Mouse (Mus musculus) MEL (cell line): ENCODE data around the gene Tgfbr3. TPM values are rescaled to one million over a fixed set of nuclear protein-coding genes. Genes with fewer than 3 reads are reported as not detected.

ENCODE experiments used
- DNase-seq: peaks from one replicate; pipeline ENCODE4 v3.0.0; 2011; ENCODE audit warnings: low read depth, low spot score
- H3K27ac ChIP-seq: 2 replicates; pipeline ENCODE4 v1.5.1; 2012; ENCODE audit warnings: low read depth, mild to moderate bottlenecking, control low read depth, low read length, moderate library complexity; ENCODE audit not compliant: control insufficient read depth
- H3K27me3 ChIP-seq, 2 experiments: fragments of 150-350 bp in 1 of 2; sonication (generic) in 1 of 2; 2 replicates each; pipeline ENCODE4 v1.6.1; 2012; ENCODE audit warnings: low read length in 2 of 2, mild to moderate bottlenecking in 2 of 2, improper control_type of control experiment in 1 of 2, moderate library complexity in 1 of 2; ENCODE audit not compliant: insufficient read depth in 2 of 2, control insufficient read depth in 1 of 2
- H3K36me3 ChIP-seq, 2 experiments: 2 replicates each; pipeline ENCODE4 v1.6.1; 2012 to 2014; ENCODE audit warnings: low read length in 2 of 2, improper control_type of control experiment in 1 of 2, inconsistent platforms in 1 of 2, mild to moderate bottlenecking in 1 of 2; ENCODE audit not compliant: insufficient read depth in 2 of 2, control insufficient read depth in 1 of 2
- H3K4me1 ChIP-seq, 2 experiments: fragments of 150-350 bp in 1 of 2; sonication (generic) in 1 of 2; 2 replicates each; pipeline ENCODE4 v1.6.1; 2012; ENCODE audit warnings: low read length in 2 of 2, improper control_type of control experiment in 1 of 2, mild to moderate bottlenecking in 1 of 2; ENCODE audit not compliant: insufficient read depth in 2 of 2, control insufficient read depth in 1 of 2
- H3K4me3 ChIP-seq, 2 experiments: fragments of 150-350 bp in 1 of 2; sonication (generic) in 1 of 2; 2 replicates each; pipeline ENCODE4 v1.5.1; 2012; ENCODE audit warnings: low read depth in 2 of 2, low read length in 2 of 2, mild to moderate bottlenecking in 2 of 2, moderate library complexity in 2 of 2, control low read depth in 1 of 2, improper control_type of control experiment in 1 of 2; ENCODE audit not compliant: control insufficient read depth in 1 of 2, insufficient read depth in 1 of 2
- H3K79me2 ChIP-seq: 2 replicates; pipeline ENCODE4 v1.6.1; 2012; ENCODE audit warnings: mild to moderate bottlenecking, low read length, moderate library complexity; ENCODE audit not compliant: control insufficient read depth, poor library complexity, insufficient read depth
- H3K9ac ChIP-seq: 2 replicates; pipeline ENCODE4 v1.6.1; 2012; ENCODE audit warnings: low read depth, mild to moderate bottlenecking, control low read depth, low read length, moderate library complexity; ENCODE audit not compliant: control insufficient read depth, poor library complexity, severe bottlenecking
- H3K9me3 ChIP-seq: fragments of 150-350 bp; sonication (generic); replicated peaks from 2 replicates; pipeline ENCODE4 v1.6.1; 2012; ENCODE audit warnings: mild to moderate bottlenecking, low read length, improper control_type of control experiment, moderate library complexity; ENCODE audit not compliant: insufficient read depth
- BHLHE40 ChIP-seq: IDR thresholded peaks from 2 replicates; pipeline ENCODE4 v1.6.1; 2012; ENCODE audit warnings: low read depth, mild to moderate bottlenecking, inconsistent platforms, low read length, improper control_type of control experiment, borderline replicate concordance
- CHD2 ChIP-seq: IDR thresholded peaks from 2 replicates; pipeline ENCODE4 v1.6.1; 2011; ENCODE audit warnings: low read length, improper control_type of control experiment
- CTCF ChIP-seq, 3 experiments: IDR thresholded peaks in 2 of 3; conservative IDR thresholded peaks in 1 of 3; 2 replicates each; pipeline ENCODE4 v1.5.1; 2011 to 2012; ENCODE audit warnings: low read length in 3 of 3, low read depth in 2 of 3, mild to moderate bottlenecking in 2 of 3, improper control_type of control experiment in 1 of 3, inconsistent platforms in 1 of 3, mixed read lengths in 1 of 3, moderate library complexity in 1 of 3; ENCODE audit not compliant: control insufficient read depth in 1 of 3, insufficient read depth in 1 of 3, poor library complexity in 1 of 3, severe bottlenecking in 1 of 3
- ELF1 ChIP-seq: IDR thresholded peaks from 2 replicates; pipeline ENCODE4 v1.6.1; 2014; ENCODE audit warnings: low read depth, mild to moderate bottlenecking, inconsistent platforms, low read length, improper control_type of control experiment, moderate library complexity
- EP300 ChIP-seq, 2 experiments: IDR thresholded peaks; 2 replicates each; pipeline ENCODE4 v1.6.1; 2011; ENCODE audit warnings: improper control_type of control experiment in 2 of 2, low read length in 2 of 2, low read depth in 1 of 2, mild to moderate bottlenecking in 1 of 2
- JUND ChIP-seq: IDR thresholded peaks from 2 replicates; pipeline ENCODE4 v1.6.1; 2011; ENCODE audit warnings: low read depth, mild to moderate bottlenecking, improper control_type of control experiment, low read length
- KAT2A ChIP-seq: conservative IDR thresholded peaks from 2 replicates; pipeline ENCODE4 v1.6.1; 2012; ENCODE audit warnings: low read depth, low read length, improper control_type of control experiment, inconsistent platforms
- MAFK ChIP-seq: IDR thresholded peaks from 2 replicates; pipeline ENCODE4 v1.6.1; 2011; ENCODE audit warnings: low read depth, mild to moderate bottlenecking, low read length, improper control_type of control experiment, borderline replicate concordance
- MYB ChIP-seq: IDR thresholded peaks from 2 replicates; pipeline ENCODE4 v1.6.1; 2011; ENCODE audit warnings: mild to moderate bottlenecking, low read depth, low read length, improper control_type of control experiment
- NELFE ChIP-seq: IDR thresholded peaks from 2 replicates; pipeline ENCODE4 v1.6.1; 2011; ENCODE audit warnings: low read depth, low read length, improper control_type of control experiment
- NRF1 ChIP-seq: IDR thresholded peaks from 2 replicates; pipeline ENCODE4 v1.6.1; 2014; ENCODE audit warnings: low read depth, mild to moderate bottlenecking, inconsistent platforms, low read length, improper control_type of control experiment, moderate library complexity; ENCODE audit not compliant: poor library complexity, insufficient read depth, severe bottlenecking
- POLR2A ChIP-seq, 2 experiments: IDR thresholded peaks; 2 replicates each; pipeline ENCODE4 v1.6.1; 2011 to 2012; ENCODE audit warnings: low read length in 2 of 2, mild to moderate bottlenecking in 2 of 2, control low read depth in 1 of 2, improper control_type of control experiment in 1 of 2, low read depth in 1 of 2, moderate library complexity in 1 of 2; ENCODE audit not compliant: control insufficient read depth in 1 of 2, insufficient read depth in 1 of 2, poor library complexity in 1 of 2
- POLR2AphosphoS2 ChIP-seq: IDR thresholded peaks from 2 replicates; pipeline ENCODE4 v1.6.1; 2011; ENCODE audit warnings: low read length, improper control_type of control experiment
- RCOR1 ChIP-seq: IDR thresholded peaks from 2 replicates; pipeline ENCODE4 v1.6.1; 2012; ENCODE audit warnings: low read depth, mild to moderate bottlenecking, inconsistent platforms, low read length, improper control_type of control experiment
- SIN3A ChIP-seq: IDR thresholded peaks from 2 replicates; pipeline ENCODE4 v1.6.1; 2012; ENCODE audit warnings: low read length, improper control_type of control experiment, inconsistent platforms
- SMC3 ChIP-seq: IDR thresholded peaks from 2 replicates; pipeline ENCODE4 v1.6.1; 2011; ENCODE audit warnings: low read depth, low read length, improper control_type of control experiment
- TAL1 ChIP-seq: IDR thresholded peaks from 2 replicates; pipeline ENCODE4 v1.6.1; 2012; ENCODE audit warnings: mild to moderate bottlenecking, inconsistent platforms, low read length, moderate library complexity, mixed read lengths
- TBP ChIP-seq: IDR thresholded peaks from 2 replicates; pipeline ENCODE4 v1.8.0; 2011; ENCODE audit warnings: low read depth, low read length, improper control_type of control experiment
- TCF12 ChIP-seq: IDR thresholded peaks from 2 replicates; pipeline ENCODE4 v1.6.1; 2014; ENCODE audit warnings: low read depth, mild to moderate bottlenecking, inconsistent platforms, low read length, improper control_type of control experiment, moderate library complexity
- UBTF ChIP-seq: IDR thresholded peaks from 2 replicates; pipeline ENCODE4 v1.6.1; 2012; ENCODE audit warnings: low read depth, mild to moderate bottlenecking, inconsistent platforms, low read length, improper control_type of control experiment, moderate library complexity, borderline replicate concordance; ENCODE audit not compliant: insufficient read depth
- USF1 ChIP-seq: IDR thresholded peaks from 2 replicates; pipeline ENCODE4 v1.6.1; 2014; ENCODE audit warnings: low read depth, mild to moderate bottlenecking, inconsistent platforms, low read length, improper control_type of control experiment, moderate library complexity
- ZC3H11A ChIP-seq: IDR thresholded peaks from 2 replicates; pipeline ENCODE4 v1.6.1; 2012; ENCODE audit warnings: low read depth, mild to moderate bottlenecking, inconsistent platforms, low read length, improper control_type of control experiment
- ZNF384 ChIP-seq: IDR thresholded peaks from 2 replicates; pipeline ENCODE4 v1.6.1; 2012; ENCODE audit warnings: low read depth, mild to moderate bottlenecking, inconsistent platforms, low read length, improper control_type of control experiment
- polyA plus RNA-seq, 2 experiments: library from polyadenylated mRNA; stranded (reverse) in 1 of 2; unstranded in 1 of 2; fragments of >175 nt in 1 of 2; fragments of >200 nt in 1 of 2; gene quantifications; 2 replicates each; pipeline versions ENCODE4 v1.2.1 to v1.2.4; 2012; ENCODE audit warnings: low replicate concordance in 2 of 2, low read depth in 1 of 2; ENCODE audit not compliant: insufficient read length in 2 of 2, insufficient read depth in 1 of 2, missing spikeins in 1 of 2
- total RNA-seq: library from RNA; depleted of rRNA; stranded (reverse); fragments of 300-350 nt; gene quantifications from 2 replicates; pipeline ENCODE4 v1.2.3, GENCODE M21; 2012

The Tgfbr3 gene
- total and polyA plus RNA-seq, 3 experiments = 3.0 to 5.9 TPM; not detected in 1

DNA sequence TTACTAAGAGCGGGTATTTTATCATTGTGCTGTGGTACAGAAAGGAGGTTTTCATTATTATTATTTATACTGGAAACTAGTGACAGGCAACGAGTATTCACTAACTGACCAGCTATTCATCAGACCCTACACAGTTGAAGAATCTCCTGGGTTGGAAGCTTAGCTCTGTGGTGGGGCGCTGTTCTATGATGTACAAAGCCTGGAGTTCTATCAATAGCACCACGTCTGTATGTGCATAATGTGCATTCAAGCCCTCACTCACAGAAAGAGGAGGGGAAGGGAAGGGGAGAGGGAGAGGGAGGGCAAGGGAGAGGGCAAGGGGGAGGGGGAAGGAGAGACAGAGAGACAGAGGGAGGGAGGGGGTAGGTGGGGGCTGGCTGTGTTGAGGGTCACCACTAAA is 215.1 kb downstream of the Tgfbr3 start:
- H3K27me3 ChIP-seq = no peaks in the 10 kb centered on the region
- TF ChIP-seq JUND (no peak), CHD2 (no peak), USF1 (no peak), ZC3H11A (no peak), EP300 (IDR thresholded peaks at IDR 0.05; ENCODE audit: low read depth in 1 of 2, low read length in 2 of 2) (no peak), BHLHE40 (no peak), POLR2AphosphoS2 (no peak), MAFK (no peak), NELFE (no peak), ZNF384 (no peak), KAT2A (no peak), MYB (no peak), UBTF (no peak), SIN3A (no peak), SMC3 (no peak), POLR2A (IDR thresholded peaks at IDR 0.05; ENCODE audit: control insufficient read depth in 1 of 2, insufficient read depth in 1 of 2, low read depth in 1 of 2, low read length in 2 of 2, poor library complexity in 1 of 2) (no peak), TAL1 (no peak)
- TF ChIP-seq, all 39 proteins: peak for 0
- no peak overlapping the region for H3K27ac ChIP-seq
- H3K9me3 ChIP-seq = no peaks in the 10 kb centered on the region
- H3K4me3 ChIP-seq = no peak overlapping the region
- peaks cover 3 to 8% of the 10 kb centered on the region in 2 experiments; a peak in 3 of 4 replicates for H3K4me1 ChIP-seq
- H3K36me3 ChIP-seq = peaks cover 0 to 3% of the 10 kb centered on the region in 2 experiments; a peak in 1 of 4 replicates
- no peak for DNase-seq
- no peak overlapping the region for H3K9ac ChIP-seq
- H3K79me2 ChIP-seq = no peaks in the 10 kb centered on the region

DNA sequence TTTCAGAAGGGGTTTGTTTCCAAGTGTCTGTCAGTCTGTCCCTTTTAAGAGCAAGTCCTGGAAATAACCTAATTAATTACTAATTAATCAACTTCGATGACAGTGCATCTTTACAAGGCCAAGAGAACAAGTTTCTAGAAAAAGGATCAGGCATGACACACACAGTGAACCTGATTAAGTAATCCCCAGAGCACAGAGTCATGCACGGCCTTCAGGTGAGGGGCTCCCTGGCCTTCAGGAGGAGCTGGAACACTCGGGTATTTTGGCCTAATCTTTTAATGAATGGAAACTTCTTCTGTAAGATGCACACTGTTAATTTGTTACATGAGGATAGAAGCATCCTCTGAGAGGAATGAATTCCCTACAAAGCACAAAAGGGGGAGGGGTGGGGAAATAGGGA is 215.9 kb downstream of the Tgfbr3 start:
- H3K36me3 ChIP-seq = peaks cover 0 to 3% of the 10 kb centered on the region in 2 experiments; a peak in 1 of 4 replicates
- no peaks in the 10 kb centered on the region for H3K79me2 ChIP-seq
- H3K9me3 ChIP-seq = no peaks in the 10 kb centered on the region
- TF ChIP-seq NRF1 (no peak), CTCF (IDR thresholded peaks at IDR 0.05 in 2 of 3, conservative IDR thresholded peaks at IDR 0.05 in 1 of 3; ENCODE audit: control insufficient read depth in 1 of 3, insufficient read depth in 1 of 3, low read depth in 2 of 3, low read length in 3 of 3, poor library complexity in 1 of 3, severe bottlenecking in 1 of 3) (no peak), SIN3A (no peak), BHLHE40 (no peak), TCF12 (no peak), ELF1 (no peak), ZNF384 (no peak), RCOR1 (no peak), USF1 (no peak), ZC3H11A (no peak), TBP (no peak), TAL1 (no peak)
- peaks cover 2 to 3% of the 10 kb centered on the region in 2 experiments; a peak in 1 of 4 replicates for H3K4me1 ChIP-seq
- no peak for DNase-seq
- H3K27ac ChIP-seq = no peak overlapping the region
- no peak overlapping the region for H3K4me3 ChIP-seq
- H3K9ac ChIP-seq = no peak overlapping the region
- no peaks in the 10 kb centered on the region for H3K27me3 ChIP-seq
